Mouse (Mus musculus) intestine, embryonic 15.5 days (tissue): ENCODE data around the gene Tnfsf9. TPM values are rescaled to one million over a fixed set of nuclear protein-coding genes. Genes with fewer than 3 reads are reported as not detected.

ENCODE experiments used
- ATAC-seq: fragments of 200-750 bp; cut with Nextera tagmentation; 2 replicates; pipeline ENCODE4 v1.8.0; 2017; ENCODE audit warnings: moderate TSS enrichment, moderate library complexity
- H3K27ac ChIP-seq: fragments of 300-500 bp; sonication (generic); 2 replicates; pipeline ENCODE4 v1.5.1; 2015; ENCODE audit warnings: mild to moderate bottlenecking, inconsistent platforms
- H3K27me3 ChIP-seq: fragments of 300-500 bp; sonication (generic); replicated peaks from 2 replicates; pipeline ENCODE4 v1.6.1; 2015; ENCODE audit warnings: inconsistent platforms
- H3K36me3 ChIP-seq: fragments of 300-500 bp; sonication (generic); 2 replicates; pipeline ENCODE4 v1.6.1; 2015; ENCODE audit warnings: inconsistent platforms
- H3K4me1 ChIP-seq: fragments of 300-500 bp; sonication (generic); replicated peaks from 2 replicates; pipeline ENCODE4 v1.6.1; 2015; ENCODE audit warnings: inconsistent platforms
- H3K4me2 ChIP-seq: fragments of 300-500 bp; sonication (generic); replicated peaks from 2 replicates; pipeline ENCODE4 v1.6.1; 2015; ENCODE audit warnings: mild to moderate bottlenecking, inconsistent platforms
- H3K4me3 ChIP-seq: fragments of 300-500 bp; sonication (generic); replicated peaks from 2 replicates; pipeline ENCODE4 v1.5.1; 2015; ENCODE audit warnings: inconsistent platforms
- H3K9ac ChIP-seq: fragments of 300-500 bp; sonication (generic); 2 replicates; pipeline ENCODE4 v1.6.1; 2015; ENCODE audit warnings: inconsistent platforms
- H3K9me3 ChIP-seq: fragments of 300-500 bp; sonication (generic); 2 replicates; pipeline ENCODE4 v1.6.1; 2016; ENCODE audit warnings: inconsistent platforms
- WGBS: fragments of 180-500 bp; shearing (Covaris S2); methylation state at CpG from one replicate; pipeline ENCODE4 v1.1.7; 2015; 5-methylcytosine and 5-hydroxymethylcytosine counted together
- polyA plus RNA-seq: library from polyadenylated mRNA; unstranded; fragments of >200 nt; fragmentation: Nextera tagmentation; extraction: Ambion mirVana; gene quantifications from 2 replicates; pipeline ENCODE4 v1.2.1, GENCODE M21; 2015

Gene Tnfsf9
- polyA plus RNA-seq, 1 experiment from 2014 or later = 8.3 TPM

DNA sequence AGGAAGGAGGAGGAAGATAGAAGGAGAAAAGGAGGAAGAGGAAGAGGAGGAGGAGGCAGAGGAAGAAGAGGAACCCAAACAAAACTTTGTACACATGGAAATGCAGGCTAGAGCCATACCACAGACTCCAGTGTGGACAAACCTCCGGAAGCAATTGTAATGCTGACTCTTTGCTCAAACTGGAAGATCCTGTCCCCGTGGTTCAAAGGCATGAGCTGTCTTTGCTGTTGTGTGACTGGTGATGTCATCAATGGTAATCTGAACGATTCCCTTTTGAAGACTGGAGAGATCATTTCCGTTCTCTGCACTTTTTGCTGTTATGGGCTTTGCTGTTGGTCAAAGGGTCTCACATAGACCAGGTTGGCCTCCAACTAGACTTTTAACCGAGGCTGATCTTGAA is 6.8 kb upstream of the Tnfsf9 start:
- Histone ChIP-seq H3K4me1 (0 out of 2 replicates have a peak, but pooled peaks cover 2% of the 10 kb centered on the region), H3K9ac (no peak overlapping the region)

DNA sequence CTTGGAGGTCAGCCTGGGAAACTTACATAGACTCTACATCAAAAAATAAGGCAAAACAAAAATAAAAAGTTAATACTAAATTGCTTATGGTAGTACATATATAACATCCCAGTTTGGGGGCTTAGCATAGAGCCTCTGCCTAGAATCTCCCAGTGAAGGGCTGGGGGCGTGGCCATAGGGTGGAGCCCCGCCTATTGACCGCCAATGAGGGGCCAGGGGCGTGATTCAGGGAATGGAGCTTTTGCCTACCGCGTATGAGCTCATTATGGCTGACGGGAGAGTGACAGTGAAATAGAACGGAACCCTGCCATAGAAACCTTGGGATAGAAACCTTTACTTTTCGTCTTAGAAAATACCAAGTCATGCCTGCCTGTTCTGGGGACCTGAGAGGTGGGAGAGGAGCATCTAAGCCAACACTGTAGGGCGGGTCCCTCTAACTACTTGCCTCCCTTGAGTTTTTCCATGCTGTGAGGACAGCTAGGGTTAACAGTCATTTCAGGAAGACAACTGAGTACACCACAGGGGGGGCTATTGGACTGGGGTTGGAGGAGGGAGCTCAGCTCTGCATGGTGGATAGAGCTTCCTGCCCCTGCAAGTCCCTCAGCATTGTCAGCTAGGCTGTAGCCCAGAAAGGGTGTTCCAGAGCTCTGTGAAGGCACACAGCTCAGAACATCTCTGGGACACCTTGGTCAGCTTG is 5.3 kb upstream of the Tnfsf9 start:
- H3K9me3 ChIP-seq = no peaks in the 10 kb centered on the region
- H3K36me3 ChIP-seq = no peaks in the 10 kb centered on the region; the same call in 1 of the 2 replicates
- 20% methylated on average over 10 of the region's 10 CpGs for WGBS
- no peak for ATAC-seq
- no peaks in the 10 kb centered on the region for H3K27me3 ChIP-seq
- H3K9ac ChIP-seq = no peak overlapping the region
- no peak overlapping the region for H3K27ac ChIP-seq
- peaks cover 6% of the 10 kb centered on the region for H3K4me1 ChIP-seq
- H3K4me3 ChIP-seq = no peak overlapping the region
- H3K4me2 ChIP-seq = no peak overlapping the region

More for the DNA sequence above, 6.8 kb upstream of the Tnfsf9 start:
- no peaks in the 10 kb centered on the region; the same call in 1 of the 2 replicates for H3K36me3 ChIP-seq
- no peaks in the 10 kb centered on the region for H3K9me3 ChIP-seq
- H3K27ac ChIP-seq = no peak overlapping the region
- 80% methylated on average over 5 of the region's 5 CpGs for WGBS
- no peak overlapping the region for H3K4me2 ChIP-seq
- ATAC-seq = no peak
- H3K27me3 ChIP-seq = no peaks in the 10 kb centered on the region
- no peak overlapping the region for H3K4me3 ChIP-seq

DNA sequence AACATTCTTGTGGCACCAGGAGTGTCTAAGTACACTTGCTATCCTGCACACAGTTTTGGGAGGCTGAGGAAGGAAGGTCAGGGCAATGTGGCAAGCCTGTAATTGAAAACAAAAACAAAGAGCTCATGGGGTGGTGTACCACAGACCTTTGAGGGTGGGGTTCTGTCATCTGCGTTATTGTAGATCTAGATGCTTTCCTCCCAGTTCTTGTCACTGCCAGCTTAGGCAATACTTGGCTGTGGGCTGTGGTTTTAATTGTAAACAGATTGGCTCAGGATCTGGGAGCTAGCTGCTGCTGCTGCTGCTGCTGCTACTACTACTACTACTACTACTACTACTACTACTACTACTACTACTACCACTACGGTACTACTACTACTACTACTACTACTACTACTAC is 2.8 kb upstream of the Tnfsf9 start:
- Histone ChIP-seq H3K4me1 (peaks cover 8% of the 10 kb centered on the region), H3K4me3 (no peak overlapping the region), H3K27me3 (no peaks in the 10 kb centered on the region), H3K4me2 (no peak overlapping the region), H3K9me3 (no peaks in the 10 kb centered on the region), H3K36me3 (no peaks in the 10 kb centered on the region; the same call in 1 of the 2 replicates), H3K9ac (no peak overlapping the region), H3K27ac (no peak overlapping the region)
- 76% methylated on average over 2 of the region's 2 CpGs for WGBS
- no peak for ATAC-seq

DNA sequence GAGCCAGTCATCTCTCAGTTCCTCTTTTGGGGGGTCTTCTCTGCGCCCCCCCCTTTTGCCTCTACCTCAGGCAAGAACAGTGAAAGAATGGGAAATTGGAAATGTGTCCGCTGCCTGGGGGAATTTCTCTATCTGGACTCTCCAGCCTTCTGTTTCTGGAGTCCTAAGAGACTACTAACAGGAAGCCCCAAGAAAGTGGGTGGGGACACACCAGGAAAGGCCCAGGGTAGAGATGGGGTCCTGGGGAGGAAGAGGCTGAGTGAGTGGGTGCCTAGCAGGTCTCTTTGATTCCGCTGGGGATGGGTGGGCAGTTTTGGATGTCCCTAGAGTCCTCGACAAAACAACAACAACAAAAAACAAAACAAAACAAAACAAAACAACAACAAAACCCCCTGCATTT is 629 bp upstream of the Tnfsf9 start:
- no peak overlapping the region for H3K27ac ChIP-seq
- ATAC-seq = peak; percentile 14; the same call in 1 of the 2 replicates
- WGBS = 41% methylated on average over 4 of the region's 4 CpGs
- peak overlapping the region; percentile 67 for H3K4me3 ChIP-seq
- H3K9ac ChIP-seq = no peak overlapping the region
- no peaks in the 10 kb centered on the region for H3K27me3 ChIP-seq
- no peaks in the 10 kb centered on the region; the same call in 1 of the 2 replicates for H3K36me3 ChIP-seq
- H3K9me3 ChIP-seq = no peaks in the 10 kb centered on the region
- peaks cover 8% of the 10 kb centered on the region for H3K4me1 ChIP-seq
- peak overlapping the region; percentile 93 for H3K4me2 ChIP-seq

DNA sequence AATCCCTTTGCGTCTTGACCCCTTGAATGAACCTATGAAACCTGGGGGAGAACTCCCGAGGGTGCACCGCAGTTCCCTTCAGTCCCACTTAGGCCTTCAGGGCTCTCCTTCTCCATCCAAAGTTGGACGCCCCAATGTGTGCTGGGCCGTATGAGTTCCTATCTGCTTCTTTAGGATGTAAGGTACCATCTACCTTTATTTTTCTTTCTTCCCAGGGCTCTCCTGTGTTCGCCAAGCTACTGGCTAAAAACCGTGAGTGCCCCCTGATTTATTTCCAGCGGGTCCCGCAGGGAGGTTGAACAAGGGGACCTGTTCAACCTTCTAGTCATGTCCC is 877 bp downstream of the Tnfsf9 start:
- peaks cover 8% of the 10 kb centered on the region for H3K4me1 ChIP-seq
- no peak for ATAC-seq
- peak overlapping the region; percentile 67 for H3K4me3 ChIP-seq
- WGBS = 10% methylated on average over 9 of the region's 9 CpGs
- peak overlapping the region; percentile 93 for H3K4me2 ChIP-seq
- H3K27ac ChIP-seq = no peak overlapping the region
- no peaks in the 10 kb centered on the region for H3K9me3 ChIP-seq
- H3K36me3 ChIP-seq = no peaks in the 10 kb centered on the region; the same call in 1 of the 2 replicates
- H3K9ac ChIP-seq = peak overlapping the region; percentile 70; the same call in 1 of the 2 replicates
- no peaks in the 10 kb centered on the region for H3K27me3 ChIP-seq

DNA sequence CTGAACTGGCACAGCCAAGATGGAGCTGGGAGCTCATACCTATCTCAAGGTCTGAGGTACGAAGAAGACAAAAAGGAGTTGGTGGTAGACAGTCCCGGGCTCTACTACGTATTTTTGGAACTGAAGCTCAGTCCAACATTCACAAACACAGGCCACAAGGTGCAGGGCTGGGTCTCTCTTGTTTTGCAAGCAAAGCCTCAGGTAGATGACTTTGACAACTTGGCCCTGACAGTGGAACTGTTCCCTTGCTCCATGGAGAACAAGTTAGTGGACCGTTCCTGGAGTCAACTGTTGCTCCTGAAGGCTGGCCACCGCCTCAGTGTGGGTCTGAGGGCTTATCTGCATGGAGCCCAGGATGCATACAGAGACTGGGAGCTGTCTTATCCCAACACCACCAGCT is 1.9 kb downstream of the Tnfsf9 start:
- H3K36me3 ChIP-seq = no peaks in the 10 kb centered on the region
- peaks cover 8% of the 10 kb centered on the region for H3K4me1 ChIP-seq
- no peak for ATAC-seq
- no peaks in the 10 kb centered on the region for H3K9me3 ChIP-seq
- no peaks in the 10 kb centered on the region for H3K27me3 ChIP-seq
- H3K27ac ChIP-seq = no peak overlapping the region
- H3K4me2 ChIP-seq = no peak overlapping the region; the same call in 1 of the 2 replicates
- H3K9ac ChIP-seq = no peak overlapping the region
- WGBS = 89% methylated on average over 5 of the region's 5 CpGs
- no peak overlapping the region for H3K4me3 ChIP-seq

DNA sequence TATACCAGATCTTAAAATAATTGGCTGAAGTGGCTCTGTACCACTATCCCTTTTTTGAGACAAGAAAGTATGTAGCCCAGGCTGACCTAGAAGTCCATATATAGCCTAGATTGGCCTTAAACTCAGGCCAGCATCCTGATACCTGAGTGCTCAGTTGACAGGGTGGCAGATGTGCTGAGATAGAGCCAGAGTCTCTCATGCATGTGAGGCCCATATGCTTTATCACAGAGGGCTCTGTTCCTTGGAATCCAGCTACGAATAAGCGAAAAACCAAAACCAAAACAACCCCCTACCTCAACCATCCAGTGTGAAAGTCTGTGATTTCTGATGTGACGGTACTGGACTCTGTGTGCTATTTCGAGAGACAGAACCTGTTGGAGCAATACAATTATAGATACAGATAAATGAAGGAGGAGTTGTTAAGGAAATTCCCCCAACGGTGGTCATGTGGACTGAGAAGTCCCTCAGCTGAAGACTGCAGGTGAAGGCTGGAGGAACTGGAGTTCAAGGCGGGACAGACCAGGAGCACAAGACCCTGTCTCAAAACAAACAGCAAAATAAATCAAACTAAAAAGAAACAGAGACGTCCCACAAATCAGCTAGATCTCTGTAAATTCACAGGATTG is 3.0 kb downstream of the Tnfsf9 start:
- Histone ChIP-seq H3K4me2 (no peak overlapping the region), H3K27ac (no peak overlapping the region), H3K9me3 (no peaks in the 10 kb centered on the region), H3K27me3 (no peaks in the 10 kb centered on the region), H3K4me1 (peaks cover 8% of the 10 kb centered on the region), H3K4me3 (no peak overlapping the region), H3K9ac (no peak overlapping the region), H3K36me3 (no peaks in the 10 kb centered on the region)
- ATAC-seq = no peak
- 81% methylated on average over 7 of the region's 7 CpGs for WGBS

DNA sequence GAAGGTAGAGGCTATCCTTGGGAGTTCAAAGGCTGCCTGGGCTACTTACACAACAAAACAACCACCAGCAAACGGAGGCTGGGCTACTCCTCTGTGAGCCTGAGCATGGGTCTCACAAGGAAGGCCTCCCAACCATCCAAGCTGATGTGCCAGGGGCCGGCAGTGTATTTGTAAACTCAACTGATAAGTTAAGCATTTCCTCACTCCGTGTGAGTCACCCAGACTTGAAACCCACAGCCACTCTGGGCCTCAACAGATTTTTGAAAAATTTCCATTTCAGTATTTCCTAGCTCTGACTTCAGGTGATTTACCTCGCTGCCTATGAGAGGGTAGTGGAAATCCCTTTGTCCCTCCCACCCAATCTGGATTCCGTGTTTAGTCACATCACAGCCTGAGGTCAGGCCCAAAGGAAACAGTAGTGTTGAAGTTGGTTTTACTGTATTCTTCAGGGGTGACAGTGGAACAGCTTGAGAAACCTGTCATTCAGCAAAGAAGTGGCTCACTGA is 3.6 kb downstream of the Tnfsf9 start:
- Histone ChIP-seq H3K27me3 (no peaks in the 10 kb centered on the region), H3K4me3 (no peak overlapping the region), H3K27ac (no peak overlapping the region), H3K9ac (no peak overlapping the region), H3K4me2 (no peak overlapping the region), H3K4me1 (peaks cover 8% of the 10 kb centered on the region), H3K9me3 (no peaks in the 10 kb centered on the region), H3K36me3 (no peaks in the 10 kb centered on the region)
- no peak for ATAC-seq
- 39% methylated on average over 5 of the region's 5 CpGs for WGBS

DNA sequence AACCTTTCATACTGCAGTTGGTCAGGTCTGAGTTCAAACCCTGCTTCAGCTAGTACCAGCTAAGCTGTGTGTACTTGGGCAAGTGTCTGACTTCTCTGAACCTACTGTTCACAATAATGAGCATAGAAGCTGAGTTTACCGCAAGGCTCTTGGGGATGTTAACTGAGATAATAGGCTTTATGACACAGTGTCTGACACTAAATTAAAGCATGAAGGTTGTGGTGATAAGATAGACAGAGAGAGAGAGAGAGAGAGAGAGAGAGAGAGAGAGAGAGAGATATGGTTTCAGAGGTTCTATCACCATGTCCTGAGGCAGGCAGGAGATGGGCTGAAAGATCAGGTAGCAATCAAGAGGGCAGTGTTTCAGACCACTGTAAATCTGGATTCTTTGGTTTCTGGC is 4.9 kb downstream of the Tnfsf9 start:
- Histone ChIP-seq H3K27ac (no peak overlapping the region), H3K4me3 (no peak overlapping the region), H3K9me3 (no peaks in the 10 kb centered on the region), H3K4me1 (peaks cover 4% of the 10 kb centered on the region; the same call in 1 of the 2 replicates), H3K4me2 (no peak overlapping the region), H3K36me3 (no peaks in the 10 kb centered on the region), H3K9ac (no peak overlapping the region), H3K27me3 (no peaks in the 10 kb centered on the region)
- WGBS = 83% methylated on average over 1 of the region's 1 CpGs
- no peak for ATAC-seq

DNA sequence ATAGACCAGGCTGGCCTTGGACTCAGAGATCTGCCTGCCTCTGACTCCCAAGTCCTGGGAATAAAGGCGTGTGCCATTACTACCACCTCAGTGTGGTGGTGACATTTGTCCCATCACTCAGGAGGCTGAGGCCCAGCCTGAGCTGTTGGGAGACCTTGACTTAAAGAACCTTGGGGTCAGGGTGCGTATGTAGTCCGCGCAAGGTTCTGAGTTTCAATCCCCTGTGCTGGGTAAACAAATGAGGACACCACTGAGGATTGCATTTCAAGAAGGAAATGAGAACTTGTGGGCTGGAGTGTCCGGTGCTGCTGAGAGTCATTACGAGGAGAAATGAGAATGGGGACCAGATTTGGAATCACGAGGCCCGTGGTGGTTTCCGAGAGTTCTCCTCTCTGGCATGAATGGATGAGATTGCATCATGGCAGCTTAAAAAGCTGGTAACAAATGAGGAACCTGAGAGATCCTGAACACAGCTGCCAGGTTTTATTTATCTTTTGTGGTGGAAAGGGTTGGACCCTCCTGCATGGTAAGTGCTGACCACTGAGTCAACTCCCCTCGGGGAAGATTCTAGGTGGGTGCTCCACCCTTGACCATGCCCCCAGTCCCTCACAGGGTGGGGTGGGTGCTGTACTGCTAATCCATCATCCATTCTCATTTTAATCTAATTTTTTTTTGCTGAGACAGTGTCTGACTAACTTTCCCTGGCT is 7.8 kb downstream of the Tnfsf9 start:
- Histone ChIP-seq H3K36me3 (no peaks in the 10 kb centered on the region), H3K9ac (no peak overlapping the region), H3K27ac (no peak overlapping the region), H3K4me3 (no peak overlapping the region), H3K4me2 (no peak overlapping the region), H3K4me1 (no peaks in the 10 kb centered on the region), H3K9me3 (no peaks in the 10 kb centered on the region), H3K27me3 (no peaks in the 10 kb centered on the region)
- 79% methylated on average over 10 of the region's 10 CpGs for WGBS
- ATAC-seq = no peak

DNA sequence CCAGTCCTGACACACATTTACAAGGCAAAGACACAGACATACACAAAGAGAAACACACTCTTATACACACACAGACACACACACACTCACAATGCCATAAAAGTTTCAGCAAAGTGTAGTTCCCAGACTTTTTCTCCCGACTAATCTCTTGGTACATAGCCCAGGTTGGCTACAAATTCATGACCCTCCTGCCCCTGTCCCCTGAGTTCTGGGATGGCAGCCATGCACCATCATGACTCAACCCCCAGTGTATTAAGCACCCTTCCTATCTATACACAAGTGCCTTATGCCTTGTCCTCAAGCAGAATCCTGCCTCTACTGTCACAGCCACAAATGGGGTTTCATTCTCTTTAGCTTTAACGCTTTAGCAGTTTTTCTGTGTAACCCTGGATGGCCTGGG is 11.7 kb downstream of the Tnfsf9 start:
- ATAC-seq = no peak
- Histone ChIP-seq H3K27me3 (no peaks in the 10 kb centered on the region), H3K4me2 (no peak overlapping the region), H3K4me3 (no peak overlapping the region), H3K36me3 (no peaks in the 10 kb centered on the region), H3K9me3 (no peaks in the 10 kb centered on the region), H3K27ac (no peak overlapping the region), H3K4me1 (peaks cover 3% of the 10 kb centered on the region; the same call in 1 of the 2 replicates), H3K9ac (no peak overlapping the region)
- 72% methylated on average over 2 of the region's 2 CpGs for WGBS

DNA sequence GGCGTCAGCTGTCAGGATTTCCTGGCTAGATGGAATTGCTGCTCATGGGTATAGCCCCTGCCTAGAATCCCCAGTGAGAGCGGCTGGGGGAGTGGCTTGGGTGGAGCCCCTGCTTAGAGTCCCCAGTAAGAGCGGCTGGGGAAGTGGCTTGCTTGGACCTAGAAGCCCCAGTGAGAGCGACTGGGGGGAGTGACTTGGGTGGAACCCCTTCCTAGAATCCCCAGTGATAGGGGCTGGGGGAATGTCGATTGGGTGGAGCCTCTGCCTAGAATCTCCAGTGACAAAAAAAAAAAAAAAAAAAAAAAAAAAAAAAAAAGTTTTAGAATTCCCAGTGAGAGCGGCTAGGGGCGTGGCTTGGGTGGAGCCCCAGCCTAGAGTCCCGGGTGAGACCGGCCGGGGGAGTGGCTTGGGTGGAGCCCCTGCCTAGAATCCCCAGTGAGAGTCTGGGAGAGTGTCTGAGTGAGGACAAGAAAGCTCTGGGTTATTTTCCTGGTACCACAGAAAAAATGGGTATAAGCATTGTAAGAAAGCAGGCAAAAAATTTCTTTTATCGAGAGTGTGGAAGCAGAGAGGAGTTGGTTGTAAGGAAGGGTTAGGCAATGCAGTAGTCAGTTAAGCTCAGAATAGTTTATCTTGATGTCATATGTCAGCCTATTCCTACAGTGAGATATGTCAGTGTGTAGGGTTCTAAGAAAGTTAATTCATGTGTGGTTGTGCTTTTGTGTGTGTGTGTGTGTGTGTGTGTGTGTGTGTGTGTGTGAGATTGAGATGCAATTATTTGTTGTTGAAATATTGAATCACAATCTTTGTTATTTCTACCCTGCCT is 13.6 kb downstream of the Tnfsf9 start:
- no peak overlapping the region for H3K9ac ChIP-seq
- H3K4me1 ChIP-seq = peaks cover 3% of the 10 kb centered on the region; the same call in 1 of the 2 replicates
- no peak overlapping the region for H3K27ac ChIP-seq
- peak; percentile 95 for ATAC-seq
- peak overlapping the region; percentile 40 for H3K4me2 ChIP-seq
- 2% methylated on average over 11 of the region's 11 CpGs for WGBS
- H3K9me3 ChIP-seq = no peaks in the 10 kb centered on the region
- no peak overlapping the region for H3K4me3 ChIP-seq
- no peaks in the 10 kb centered on the region for H3K27me3 ChIP-seq
- H3K36me3 ChIP-seq = no peaks in the 10 kb centered on the region
